Mouse (Mus musculus) G1E (cell line): ENCODE data around the gene Gm16181.
"Not testable (repeated sequence)": the region's sequence is repeated elsewhere in the genome, so short reads cannot be mapped to it uniquely, and the experiment has no call there.

ENCODE experiments used
- CTCF ChIP-seq: IDR thresholded peaks from 2 replicates; pipeline ENCODE4 v1.5.1; 2012; ENCODE audit warnings: low read depth, low read length, inconsistent platforms, mixed read lengths
- GATA1 ChIP-seq: IDR thresholded peaks from 2 replicates; pipeline ENCODE4 v1.6.1; 2012; ENCODE audit warnings: borderline replicate concordance, low read length, inconsistent platforms, mixed read lengths
- TAL1 ChIP-seq: conservative IDR thresholded peaks from 2 replicates; pipeline ENCODE4 v1.6.1; 2012; ENCODE audit warnings: low read depth, low read length, inconsistent platforms, mixed read lengths

GRCm38 (mm10) chr17:35234090-35234489 is 13.5 kb downstream of the Gm16181 start:
- TF ChIP-seq CTCF, TAL1, GATA1: not testable (repeated sequence)
